Mouse (Mus musculus) small intestine, adult 2 months (tissue): Measurements from ENCODE around the gene Gins1.

Experiments used
- CTCF ChIP-seq: fragments of 200-500 bp; IDR thresholded peaks from 2 replicates; pipeline ENCODE4 v1.5.1; 2012; ENCODE audit warnings: low read depth, mild to moderate bottlenecking, control low read depth, inconsistent platforms, low read length, moderate library complexity, mixed read lengths; ENCODE audit not compliant: insufficient replicate concordance, insufficient read length; ENCODE audit errors: extremely low read depth
- POLR2A ChIP-seq: fragments of 200-500 bp; IDR thresholded peaks from 2 replicates; pipeline ENCODE4 v1.6.1; 2012; ENCODE audit warnings: low read depth, mild to moderate bottlenecking, control low read depth, inconsistent platforms, low read length, moderate library complexity

GRCm38 (mm10) chr2:150933482-150933881, 28.3 kb downstream of the Gins1 start:
- TF ChIP-seq POLR2A, result no peak
- no peak for TF ChIP-seq CTCF
